24 mouse cellular contexts compared by ENCODE assay signal in genomic region chr5:98981304-98981703, GRCm38 (mm10). TPM values are rescaled to one million over a fixed set of nuclear protein-coding genes. Genes with fewer than 3 reads are reported as not detected.
DNase-seq lines count a peak whose midpoint lies in the region; ATAC-seq and TF ChIP-seq lines count a peak whose summit lies in the region.
"Had no signal": no experiment of that assay in that cellular context is flagged by ENCODE, and none has a peak within 500 bp of the region (broad histone marks: within the 10 kb centered on the region; RNA-seq: fewer than 3 reads in every experiment).

No protein-coding gene starts in this region.

- H3K4me1 ChIP-seq in liver, adult 2 months (ENCODE audit: control insufficient read depth, insufficient read depth, low read length), result peaks cover 3% of the 10 kb centered on the region; the same call in 1 of the 2 replicates
- H3K4me1 ChIP-seq in liver, embryonic 11.5 days (replicated peaks; ENCODE audit: control insufficient read depth, insufficient read depth, low read length), result no peaks in the 10 kb centered on the region
- H3K4me1 ChIP-seq in intestine, embryonic 16.5 days (ENCODE audit: control insufficient read depth, insufficient read depth, low read length), result no peaks in the 10 kb centered on the region; the same call in 1 of the 2 replicates
- peaks cover 8% of the 10 kb centered on the region; the same call in 1 of the 2 replicates for H3K4me1 ChIP-seq in small intestine, adult 2 months (ENCODE audit: control insufficient read depth, insufficient read depth, insufficient read length, low read length)
- H3K4me1 ChIP-seq: embryonic facial prominence, embryonic 15.5 days had no signal

- TF ChIP-seq POLR2A in liver, adult 2 months (IDR thresholded peaks at IDR 0.05; ENCODE audit: extremely low read depth, insufficient read depth, low read length), result no peak
- TF ChIP-seq POLR2A in small intestine, adult 2 months (IDR thresholded peaks at IDR 0.05; ENCODE audit: low read depth, low read length), result no peak

- peak; percentile 71 for DNase-seq in liver, adult 2 months (ENCODE audit: extremely low read depth, low read depth, low spot score)
- DNase-seq in liver, embryonic 11.5 days (ENCODE audit: low spot score), result no peak
- DNase-seq in heart, postnatal 10 days, result no peak
- no peak for DNase-seq in right cerebral cortex, postnatal 10 days (ENCODE audit: low spot score in 2 of 2)
- DNase-seq: adrenal gland, adult 2 months; adrenal gland, postnatal 10 days; adrenal gland, postnatal 25 days; cerebellum, adult 11 months; cerebellum, adult 18-20 months; cerebellum, adult 8-10 months; cerebellum, adult 9-11 months; cerebellum, postnatal 14 days; cerebellum, postnatal 36 days; embryo, embryonic 11 days had no signal

- no peak overlapping the region for H3K9ac ChIP-seq in liver, adult 2 months (ENCODE audit: low read depth, low read length)
- H3K9ac ChIP-seq in liver, embryonic 11.5 days (ENCODE audit: low read depth, low read length), result no peak overlapping the region
- H3K9ac ChIP-seq in intestine, embryonic 16.5 days (ENCODE audit: low read depth, low read length), result no peak overlapping the region
- H3K9ac ChIP-seq: embryonic facial prominence, embryonic 13.5 days; embryonic facial prominence, embryonic 15.5 days; forebrain, embryonic 12.5 days had no signal

- H3K27ac ChIP-seq in liver, adult 2 months (replicated peaks; ENCODE audit: insufficient read depth, low read depth, low read length), result no peak overlapping the region
- H3K27ac ChIP-seq in liver, embryonic 11.5 days (ENCODE audit: low read depth, low read length), result no peak overlapping the region
- H3K27ac ChIP-seq in intestine, embryonic 16.5 days (ENCODE audit: low read length), result 0 out of 2 replicates have a peak overlapping the region, but pooled peaks have one; percentile 7
- H3K27ac ChIP-seq in small intestine, adult 2 months (ENCODE audit: insufficient read depth, low read depth, low read length), result peak overlapping the region; percentile 72
- H3K27ac ChIP-seq: embryonic facial prominence, embryonic 13.5 days; embryonic facial prominence, embryonic 15.5 days; forebrain, embryonic 10.5 days; forebrain, embryonic 12.5 days had no signal

- no peak for ATAC-seq in liver, embryonic 11.5 days (replicated peaks; ENCODE audit: low FRiP score)
- ATAC-seq in intestine, embryonic 16.5 days, result peak; percentile 89
- ATAC-seq: forebrain, embryonic 14.5 days had no signal

- intact Hi-C loops in heart, postnatal 10 days (cut with DNase I), result no loop called here

- H3K9me3 ChIP-seq in liver, embryonic 11.5 days (ENCODE audit: control insufficient read depth, low read length), result no peaks in the 10 kb centered on the region
- H3K9me3 ChIP-seq in intestine, embryonic 16.5 days (ENCODE audit: control insufficient read depth, low read length), result no peaks in the 10 kb centered on the region
- H3K9me3 ChIP-seq: embryonic facial prominence, embryonic 13.5 days; embryonic facial prominence, embryonic 15.5 days; forebrain, embryonic 10.5 days; forebrain, embryonic 12.5 days had no signal

- no peaks in the 10 kb centered on the region for H3K36me3 ChIP-seq in liver, adult 2 months (ENCODE audit: control insufficient read depth, insufficient read depth, low read length)
- H3K36me3 ChIP-seq in liver, embryonic 11.5 days (ENCODE audit: control insufficient read depth, insufficient read depth, low read length), result no peaks in the 10 kb centered on the region
- no peaks in the 10 kb centered on the region for H3K36me3 ChIP-seq in intestine, embryonic 16.5 days (ENCODE audit: control insufficient read depth, insufficient read depth, low read length)
- H3K36me3 ChIP-seq in small intestine, adult 2 months (ENCODE audit: control insufficient read depth, insufficient read depth, low read length), result peaks cover 11% of the 10 kb centered on the region
- H3K36me3 ChIP-seq: embryonic facial prominence, embryonic 13.5 days; embryonic facial prominence, embryonic 15.5 days; forebrain, embryonic 10.5 days; forebrain, embryonic 12.5 days had no signal

- H3K27me3 ChIP-seq in liver, adult 2 months (ENCODE audit: control insufficient read depth, insufficient read depth, low read length), result no peaks in the 10 kb centered on the region
- H3K27me3 ChIP-seq in liver, embryonic 11.5 days (replicated peaks; ENCODE audit: control insufficient read depth, insufficient read depth, low read length), result no peaks in the 10 kb centered on the region
- no peaks in the 10 kb centered on the region for H3K27me3 ChIP-seq in intestine, embryonic 16.5 days (replicated peaks; ENCODE audit: control insufficient read depth, insufficient read depth, low read length)
- no peaks in the 10 kb centered on the region for H3K27me3 ChIP-seq in small intestine, adult 2 months (ENCODE audit: control insufficient read depth, insufficient read depth, low read length)
- H3K27me3 ChIP-seq: embryonic facial prominence, embryonic 15.5 days; forebrain, embryonic 12.5 days had no signal

- H3K4me3 ChIP-seq in liver, adult 2 months (ENCODE audit: insufficient read depth, low read depth, low read length), result no peak overlapping the region
- no peak overlapping the region for H3K4me3 ChIP-seq in liver, embryonic 11.5 days (ENCODE audit: low read depth, low read length)
- H3K4me3 ChIP-seq in intestine, embryonic 16.5 days (ENCODE audit: low read length), result no peak overlapping the region
- H3K4me3 ChIP-seq in small intestine, adult 2 months (ENCODE audit: low read depth, low read length), result no peak overlapping the region
- H3K4me3 ChIP-seq: embryonic facial prominence, embryonic 13.5 days; embryonic facial prominence, embryonic 15.5 days; erythroblast, embryonic 14.5 days; forebrain, embryonic 10.5 days; forebrain, embryonic 12.5 days had no signal

- WGBS in liver, adult 2 months, result 52% methylated on average over 7 of the region's 7 CpGs
- WGBS in liver, embryonic 11.5 days, result 76% methylated on average over 7 of the region's 7 CpGs
- 68% methylated on average over 7 of the region's 7 CpGs for WGBS in intestine, embryonic 16.5 days
- WGBS in small intestine, adult 2 months, result 25% methylated on average over 7 of the region's 7 CpGs

- no peak for TF ChIP-seq CTCF in liver, adult 2 months (IDR thresholded peaks at IDR 0.05; ENCODE audit: low read depth, low read length)
- no peak for TF ChIP-seq CTCF in small intestine, adult 2 months (IDR thresholded peaks at IDR 0.05; ENCODE audit: extremely low read depth, insufficient read length, insufficient replicate concordance, low read depth, low read length)

- H3K79me2 ChIP-seq in liver, adult 2 months (ENCODE audit: control insufficient read depth, insufficient read depth, low read length), result no peaks in the 10 kb centered on the region

- H3K4me2 ChIP-seq in liver, embryonic 11.5 days, result no peak overlapping the region
- no peak overlapping the region for H3K4me2 ChIP-seq in intestine, embryonic 16.5 days (ENCODE audit: low read depth, low read length)
- H3K4me2 ChIP-seq: embryonic facial prominence, embryonic 13.5 days; embryonic facial prominence, embryonic 15.5 days; forebrain, embryonic 12.5 days had no signal

RNA-seq across cellular contexts. Expression of gene Prkg2, which starts 55.8 kb away (rescaled TPM):
- under 0.01 TPM in 1 of 2 replicates, not detected in the other for total RNA-seq in liver, adult 2 months (2014; rRNA removed)
- not detected in 2 replicates for polyA plus RNA-seq in liver, adult 2 months (2012; rRNA removed)
- 0.21 and 0.62 TPM in 2 replicates for polyA plus RNA-seq in liver, embryonic 11.5 days (2014; fragmentation: Nextera tagmentation; extraction: Ambion mirVana)
- 24.1 and 46.9 TPM in 2 replicates for polyA plus RNA-seq in intestine, embryonic 16.5 days (2015; fragmentation: Nextera tagmentation; extraction: Ambion mirVana)
- 3.7 and 8.2 TPM in 2 replicates for polyA plus RNA-seq in small intestine, adult 2 months (2012; rRNA removed)
- total RNA-seq in heart, postnatal 10 days (2021), result under 1 TPM; 0.45 to 0.48 TPM
- total RNA-seq: common myeloid progenitor, adult 5-6 weeks; MEL had no signal
- polyA plus RNA-seq: erythroblast, embryonic 14.5 days had no signal

Comparison
In these comparisons a context has a peak if more than half of its experiments do, and no peak if none do; other contexts are left out.
1. H3K27ac ChIP-seq: peak in intestine, embryonic 16.5 days (single experiment) and small intestine, adult 2 months (single experiment); none in liver, adult 2 months (single experiment) and liver, embryonic 11.5 days (single experiment).